Mouse (Mus musculus): ENCODE measurements around the gene Srgap1. TPM values are rescaled to one million over a fixed set of nuclear protein-coding genes. Genes with fewer than 3 reads are reported as not detected.

Gene Srgap1
- polyA plus RNA-seq, 1 experiment = 1.2 TPM

GRCm38 (mm10) chr10:121800041-121800440 lies 247.1 kb downstream of the Srgap1 start:
- Histone ChIP-seq H3K79me2 (ENCODE audit: control insufficient read depth, insufficient read depth) (no peaks in the 10 kb centered on the region), H3K4me3 (no peak overlapping the region), H3K27me3 (ENCODE audit: control insufficient read depth, insufficient read depth, insufficient read length) (no peaks in the 10 kb centered on the region), H3K4me2 (ENCODE audit: low read depth) (no peak overlapping the region), H3K36me3 (ENCODE audit: control insufficient read depth, insufficient read depth) (no peaks in the 10 kb centered on the region), H3ac (ENCODE audit: control insufficient read depth, insufficient read length) (no peak overlapping the region)
- TF ChIP-seq POLR2A (IDR thresholded peaks at IDR 0.05; ENCODE audit: insufficient read length, low read depth) = no peak
- TF ChIP-seq TCF3 (IDR thresholded peaks at IDR 0.05; ENCODE audit: insufficient read length, low read depth) = no peak
- TF ChIP-seq E2F4 (IDR thresholded peaks at IDR 0.05; ENCODE audit: insufficient read depth) = no peak
- TF ChIP-seq CEBPB (IDR thresholded peaks at IDR 0.05; ENCODE audit: insufficient read depth, poor library complexity, severe bottlenecking) = no peak
- no peak for TF ChIP-seq SRF (IDR thresholded peaks at IDR 0.05; ENCODE audit: control insufficient read depth, insufficient read length, low read depth)
- TF ChIP-seq MYOG (IDR thresholded peaks at IDR 0.05; ENCODE audit: control insufficient read depth in 1 of 3, insufficient read depth in 1 of 3, insufficient read length in 2 of 3, low read depth in 2 of 3) = no peak
- TF ChIP-seq MAX (IDR thresholded peaks at IDR 0.05; ENCODE audit: low read depth) = no peak
- TF ChIP-seq MYOD1 (IDR thresholded peaks at IDR 0.05; ENCODE audit: control insufficient read depth in 1 of 3, insufficient read length in 2 of 3, low read depth in 2 of 3) = no peak
- no peak for TF ChIP-seq REST (IDR thresholded peaks at IDR 0.05; ENCODE audit: insufficient read depth, insufficient read length)
- no peak for TF ChIP-seq TCF12 (IDR thresholded peaks at IDR 0.05; ENCODE audit: insufficient read depth, poor library complexity, severe bottlenecking)
- TF ChIP-seq USF1 (IDR thresholded peaks at IDR 0.05; ENCODE audit: low read depth) = no peak

GRCm38 (mm10) chr10:121796027-121796802 lies 250.9 kb downstream of the Srgap1 start:
- TF ChIP-seq CEBPB (IDR thresholded peaks at IDR 0.05; ENCODE audit: insufficient read depth, poor library complexity, severe bottlenecking) (peak; percentile 21; the same call in 1 of the 2 replicates), MAX (IDR thresholded peaks at IDR 0.05; ENCODE audit: low read depth) (no peak)
- H3K36me3 ChIP-seq (ENCODE audit: control insufficient read depth, insufficient read depth) = no peaks in the 10 kb centered on the region
- H3K27me3 ChIP-seq (ENCODE audit: control insufficient read depth, insufficient read depth, insufficient read length) = no peaks in the 10 kb centered on the region
- H3K4me2 ChIP-seq (ENCODE audit: low read depth) = peak overlapping the region; percentile 13
- H3K4me3 ChIP-seq = no peak overlapping the region
- no peaks in the 10 kb centered on the region for H3K79me2 ChIP-seq (ENCODE audit: control insufficient read depth, insufficient read depth)
- H3ac ChIP-seq (ENCODE audit: control insufficient read depth, insufficient read length) = no peak overlapping the region

- no peak overlapping the region for H3K4me2 ChIP-seq (ENCODE audit: low read depth)
- no peak overlapping the region for H3ac ChIP-seq (ENCODE audit: control insufficient read depth, insufficient read length)
- H3K4me3 ChIP-seq = no peak overlapping the region
- no peaks in the 10 kb centered on the region for H3K79me2 ChIP-seq (ENCODE audit: control insufficient read depth, insufficient read depth)
- H3K36me3 ChIP-seq (ENCODE audit: control insufficient read depth, insufficient read depth) = no peaks in the 10 kb centered on the region
- TF ChIP-seq USF1 (IDR thresholded peaks at IDR 0.05; ENCODE audit: low read depth) (no peak), E2F4 (IDR thresholded peaks at IDR 0.05; ENCODE audit: insufficient read depth) (no peak)
- H3K27me3 ChIP-seq (ENCODE audit: control insufficient read depth, insufficient read depth, insufficient read length) = no peaks in the 10 kb centered on the region
Measured at GRCm38 (mm10) chr10:121794486-121794885, 252.6 kb downstream of the Srgap1 start.

GRCm38 (mm10) chr10:121792661-121793060 lies 254.5 kb downstream of the Srgap1 start:
- no peak for TF ChIP-seq MYOD1 (IDR thresholded peaks at IDR 0.05; ENCODE audit: control insufficient read depth in 1 of 3, insufficient read length in 2 of 3, low read depth in 2 of 3)
- no peak for TF ChIP-seq TCF3 (IDR thresholded peaks at IDR 0.05; ENCODE audit: insufficient read length, low read depth)
- TF ChIP-seq CEBPB (IDR thresholded peaks at IDR 0.05; ENCODE audit: insufficient read depth, poor library complexity, severe bottlenecking) = no peak
- no peak for TF ChIP-seq POLR2A (IDR thresholded peaks at IDR 0.05; ENCODE audit: insufficient read length, low read depth)
- TF ChIP-seq SRF (IDR thresholded peaks at IDR 0.05; ENCODE audit: control insufficient read depth, insufficient read length, low read depth) = no peak
- no peak for TF ChIP-seq POLR2AphosphoS2 (IDR thresholded peaks at IDR 0.05; ENCODE audit: insufficient read length, low read depth)
- Histone ChIP-seq H3K36me3 (ENCODE audit: control insufficient read depth, insufficient read depth) (no peaks in the 10 kb centered on the region), H3K79me2 (ENCODE audit: control insufficient read depth, insufficient read depth) (no peaks in the 10 kb centered on the region), H3K27me3 (ENCODE audit: control insufficient read depth, insufficient read depth, insufficient read length) (no peaks in the 10 kb centered on the region), H3ac (ENCODE audit: control insufficient read depth, insufficient read length) (no peak overlapping the region), H3K4me3 (no peak overlapping the region), H3K4me2 (ENCODE audit: low read depth) (no peak overlapping the region)

- no peak for TF ChIP-seq E2F4 (IDR thresholded peaks at IDR 0.05; ENCODE audit: insufficient read depth)
- TF ChIP-seq MYOG (IDR thresholded peaks at IDR 0.05; ENCODE audit: control insufficient read depth in 1 of 3, insufficient read depth in 1 of 3, insufficient read length in 2 of 3, low read depth in 2 of 3) = no peak
- no peak for TF ChIP-seq TCF12 (IDR thresholded peaks at IDR 0.05; ENCODE audit: insufficient read depth, poor library complexity, severe bottlenecking)
- no peak for TF ChIP-seq MYOD1 (IDR thresholded peaks at IDR 0.05; ENCODE audit: control insufficient read depth in 1 of 3, insufficient read length in 2 of 3, low read depth in 2 of 3)
- no peak for TF ChIP-seq POLR2AphosphoS2 (IDR thresholded peaks at IDR 0.05; ENCODE audit: insufficient read length, low read depth)
- TF ChIP-seq TCF3 (IDR thresholded peaks at IDR 0.05; ENCODE audit: insufficient read length, low read depth) = no peak
- no peak for TF ChIP-seq REST (IDR thresholded peaks at IDR 0.05; ENCODE audit: insufficient read depth, insufficient read length)
- no peak for TF ChIP-seq USF1 (IDR thresholded peaks at IDR 0.05; ENCODE audit: low read depth)
- no peak for TF ChIP-seq SRF (IDR thresholded peaks at IDR 0.05; ENCODE audit: control insufficient read depth, insufficient read length, low read depth)
- TF ChIP-seq MAX (IDR thresholded peaks at IDR 0.05; ENCODE audit: low read depth) = no peak
- TF ChIP-seq CEBPB (IDR thresholded peaks at IDR 0.05; ENCODE audit: insufficient read depth, poor library complexity, severe bottlenecking) = no peak
- TF ChIP-seq POLR2A (IDR thresholded peaks at IDR 0.05; ENCODE audit: insufficient read length, low read depth) = no peak
- Histone ChIP-seq H3ac (ENCODE audit: control insufficient read depth, insufficient read length) (no peak overlapping the region), H3K27me3 (ENCODE audit: control insufficient read depth, insufficient read depth, insufficient read length) (no peaks in the 10 kb centered on the region), H3K36me3 (ENCODE audit: control insufficient read depth, insufficient read depth) (no peaks in the 10 kb centered on the region), H3K4me2 (ENCODE audit: low read depth) (no peak overlapping the region), H3K4me3 (no peak overlapping the region), H3K79me2 (ENCODE audit: control insufficient read depth, insufficient read depth) (no peaks in the 10 kb centered on the region)
Measured at GRCm38 (mm10) chr10:121790078-121790477, 257.0 kb downstream of the Srgap1 start.

All from myocyte (in vitro differentiated cells).